Mouse (Mus musculus) spleen, embryonic (tissue): ENCODE data around the gene Asic2.

ENCODE experiments used
- CTCF ChIA-PET: fragments of 350-600 bp; sonication (Branson Sonifier 250); formaldehyde crosslinking; loops from one replicate; lab custom pipeline; 2022; lab: Charles Lee

The Asic2 gene

DNA sequence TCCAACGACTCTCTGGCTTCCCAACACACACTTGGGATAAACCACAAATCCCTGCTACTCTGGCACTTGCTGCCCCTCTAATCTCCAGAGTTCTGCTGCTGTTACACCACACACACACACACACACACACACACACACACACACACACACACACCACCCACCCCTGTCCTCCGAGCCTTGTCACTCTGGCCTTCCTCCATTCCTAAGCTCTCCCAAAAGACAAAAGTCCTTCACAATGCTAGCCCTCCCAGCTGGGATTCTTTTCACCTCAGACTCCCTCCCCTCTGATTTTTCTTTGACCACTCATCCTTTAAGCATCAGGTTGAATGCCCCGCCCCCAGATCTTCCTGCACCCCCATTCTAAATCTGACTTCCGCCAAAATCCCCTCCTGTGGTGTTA is 506.5 kb downstream of the Asic2 start:
- CTCF ChIA-PET = no interaction called here

DNA sequence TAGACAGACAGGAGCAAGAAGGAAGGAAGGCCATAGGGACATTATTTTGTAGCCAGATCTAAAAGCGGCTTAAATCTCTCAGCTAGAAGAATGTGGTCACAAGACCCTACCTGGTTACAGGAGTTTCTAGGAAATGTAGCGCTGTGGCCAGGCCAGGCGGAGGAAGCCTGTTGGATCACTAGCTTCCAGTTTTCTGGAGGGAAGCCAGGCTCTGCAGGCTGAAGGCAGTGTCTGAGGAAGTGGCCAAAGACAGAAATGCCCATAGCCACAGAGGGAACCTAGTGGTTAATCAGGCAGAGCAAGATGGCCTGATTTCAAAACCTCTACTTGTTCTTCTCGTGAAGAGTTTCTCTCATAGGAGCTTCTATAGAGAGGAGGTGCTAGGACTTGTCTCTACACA is 513.3 kb downstream of the Asic2 start:
- CTCF ChIA-PET = no interaction called here

DNA sequence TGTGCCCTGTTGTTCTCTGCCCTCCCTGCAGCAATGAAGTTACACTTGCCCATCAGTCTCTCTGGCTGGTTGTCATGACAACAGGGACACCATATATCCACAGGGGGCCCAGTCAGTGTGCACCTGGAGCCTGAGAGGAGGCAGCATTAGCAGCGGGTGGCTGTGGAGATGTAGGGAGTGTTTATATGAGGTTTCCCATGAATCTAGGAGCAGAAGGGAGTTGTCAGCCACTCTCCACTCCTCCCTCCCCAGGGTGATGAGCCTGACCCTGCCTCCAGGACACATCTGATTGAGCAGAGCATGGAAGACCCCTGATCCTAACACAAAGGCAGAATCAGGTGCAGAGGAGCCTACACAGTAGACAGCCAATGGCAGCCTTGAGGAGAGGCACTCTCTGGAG is 514.1 kb downstream of the Asic2 start:
- CTCF ChIA-PET = no interaction called here

DNA sequence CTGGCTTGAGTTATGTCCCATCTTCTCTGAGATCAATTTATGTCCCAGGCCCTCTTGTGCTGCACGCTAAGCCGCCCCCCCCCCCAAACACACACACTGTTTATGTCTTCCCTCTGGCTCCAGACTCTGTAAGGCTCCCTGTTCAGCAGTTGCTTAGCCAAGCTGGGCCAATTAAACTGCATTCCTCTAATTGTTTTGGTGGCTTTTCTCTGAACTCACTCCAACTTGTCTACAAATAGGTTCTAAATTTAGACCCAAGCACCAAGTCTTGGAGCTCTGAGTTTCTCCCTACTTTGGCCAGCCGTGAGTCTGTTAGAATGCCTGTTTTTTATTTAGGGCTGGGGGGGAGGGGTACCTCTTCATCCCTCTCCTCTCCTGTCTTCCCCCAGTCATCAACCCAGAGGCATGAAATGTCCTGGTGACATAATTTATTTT is 519.0 kb downstream of the Asic2 start:
- CTCF ChIA-PET = no interaction called here

DNA sequence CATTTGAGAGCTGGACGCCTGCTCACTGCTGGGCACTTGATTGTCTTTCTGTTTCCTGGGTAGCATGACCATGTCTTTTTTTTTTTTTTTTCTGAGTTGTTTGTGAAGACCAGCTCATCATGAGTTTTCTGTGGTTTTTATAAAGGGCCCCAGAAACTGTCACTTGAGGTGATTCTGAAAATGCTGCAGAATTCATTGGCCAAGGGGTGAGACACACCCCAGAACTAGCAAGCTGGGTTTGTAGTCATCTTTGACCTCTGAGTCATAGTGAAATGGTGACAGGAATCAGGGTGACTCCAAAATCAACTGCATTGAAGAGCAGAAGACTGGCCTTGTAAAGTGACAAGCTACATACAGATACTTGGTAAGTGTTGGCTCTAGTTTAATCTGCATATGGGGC is 521.9 kb downstream of the Asic2 start:
- CTCF ChIA-PET = no interaction called here

DNA sequence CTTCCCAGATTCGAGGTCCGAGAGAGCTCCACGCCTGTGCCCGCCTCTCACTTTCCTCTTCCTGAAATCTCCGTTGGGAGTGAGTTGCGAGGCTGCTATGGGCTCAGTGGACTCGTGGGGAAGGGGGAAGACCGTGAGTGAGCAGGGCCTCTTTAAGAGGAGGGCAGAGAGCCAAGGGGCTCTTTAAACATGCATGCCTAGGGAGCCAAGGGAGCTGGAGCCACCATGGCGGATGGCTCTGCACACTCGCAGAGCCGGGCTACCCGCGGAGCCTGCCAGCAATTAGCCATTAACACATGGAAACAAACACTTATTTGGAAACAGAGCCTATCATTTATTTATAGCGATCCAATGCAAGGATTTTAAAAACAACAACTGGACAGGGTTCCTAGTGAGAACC is 541.4 kb downstream of the Asic2 start:
- CTCF ChIA-PET = no interaction called here

DNA sequence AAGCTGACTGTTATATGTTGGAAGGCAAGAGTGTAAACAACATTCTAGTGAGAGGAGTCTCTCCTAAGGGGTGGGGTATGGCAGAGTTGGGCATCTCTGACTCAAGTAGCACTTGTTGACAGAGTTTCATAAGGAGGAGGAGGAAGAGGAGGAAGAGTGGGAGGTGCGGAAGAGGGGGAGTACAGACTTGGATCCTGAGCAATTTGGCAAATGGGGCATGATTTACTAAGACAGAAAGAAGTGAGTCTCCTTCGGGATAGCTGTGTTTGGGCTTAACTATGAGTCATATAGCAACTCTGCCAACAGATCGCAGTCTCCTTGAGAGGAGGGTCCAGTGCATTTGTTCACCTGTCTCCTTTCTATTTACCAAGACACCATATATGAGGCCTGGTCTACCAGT is 549.1 kb downstream of the Asic2 start:
- CTCF ChIA-PET = no interaction called here

DNA sequence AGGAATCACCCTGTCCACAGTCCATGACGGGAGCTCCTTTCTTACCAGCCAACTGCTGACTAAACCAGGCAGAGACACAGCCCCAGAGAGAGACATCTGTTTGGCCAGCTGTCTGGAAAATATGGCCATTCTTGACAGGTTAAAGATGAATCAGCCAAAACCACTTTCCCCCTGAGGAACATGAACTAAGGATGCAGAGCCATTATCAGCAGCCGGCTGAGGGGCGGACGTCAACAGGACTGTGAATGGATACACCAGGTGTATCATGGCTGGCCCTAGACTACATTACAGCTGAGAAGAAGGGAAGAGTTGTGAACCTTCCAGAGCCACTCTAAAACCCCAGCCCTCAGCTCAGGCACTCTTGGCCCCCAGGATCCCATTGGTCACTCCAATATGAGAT is 550.2 kb downstream of the Asic2 start:
- CTCF ChIA-PET = no interaction called here

DNA sequence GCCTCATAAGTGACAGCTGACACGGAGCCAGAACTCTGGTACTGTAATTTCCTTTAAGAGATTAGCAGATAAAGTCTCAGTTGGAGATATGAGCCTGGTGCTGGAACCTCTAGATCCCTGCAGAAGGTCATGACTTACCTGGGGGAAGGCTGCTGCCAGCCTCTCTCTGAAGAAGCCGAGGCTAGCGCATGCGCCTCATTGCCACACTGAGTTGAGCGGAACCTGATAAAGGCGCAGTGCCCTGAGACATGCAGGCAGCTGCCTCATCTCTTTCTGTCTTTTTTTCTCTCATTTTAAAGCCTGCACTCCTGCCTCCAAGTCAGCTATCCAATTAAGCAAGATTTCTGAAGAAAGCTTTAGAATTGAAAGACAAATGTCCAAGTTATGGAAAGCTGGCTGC is 551.9 kb downstream of the Asic2 start:
- CTCF ChIA-PET = no interaction called here

DNA sequence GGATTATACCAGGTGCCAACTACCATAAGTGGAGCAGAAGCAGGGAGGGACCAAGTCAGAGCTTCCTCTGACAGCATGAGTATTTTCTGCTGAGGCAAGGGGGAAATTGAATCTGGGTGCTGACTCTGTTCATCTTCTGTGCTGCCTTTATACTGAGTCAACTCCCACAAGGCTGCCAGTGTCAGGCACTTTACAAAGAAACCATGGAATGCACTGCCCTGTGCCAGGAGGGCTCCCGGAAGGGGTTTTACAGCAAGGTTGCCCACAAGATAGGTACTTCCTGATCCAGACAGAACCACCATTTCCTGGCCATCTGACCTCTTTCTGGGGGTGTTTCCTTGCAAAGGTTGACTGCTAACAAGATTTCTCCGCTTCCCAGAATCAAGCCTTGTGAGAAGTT is 553.7 kb downstream of the Asic2 start:
- CTCF ChIA-PET = no interaction called here

DNA sequence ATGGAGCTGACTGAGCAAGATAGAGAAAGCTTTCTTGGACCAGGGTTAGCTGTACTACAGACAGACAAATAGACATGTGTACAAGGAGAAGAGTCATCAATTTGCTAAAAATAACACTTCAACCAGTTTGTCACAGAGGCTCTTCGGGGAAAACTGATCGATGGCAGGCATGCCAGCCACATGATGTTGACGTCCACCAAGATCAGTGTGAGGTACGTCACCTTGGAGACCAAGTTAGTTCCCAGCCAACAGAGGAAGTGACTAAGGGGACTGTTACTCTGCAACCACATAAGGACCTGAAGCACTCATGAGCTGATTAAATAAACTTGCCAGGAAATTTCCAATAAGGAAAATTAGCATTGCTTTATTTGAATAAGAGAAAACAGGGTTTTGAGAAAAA is 557.0 kb downstream of the Asic2 start:
- CTCF ChIA-PET = no interaction called here

DNA sequence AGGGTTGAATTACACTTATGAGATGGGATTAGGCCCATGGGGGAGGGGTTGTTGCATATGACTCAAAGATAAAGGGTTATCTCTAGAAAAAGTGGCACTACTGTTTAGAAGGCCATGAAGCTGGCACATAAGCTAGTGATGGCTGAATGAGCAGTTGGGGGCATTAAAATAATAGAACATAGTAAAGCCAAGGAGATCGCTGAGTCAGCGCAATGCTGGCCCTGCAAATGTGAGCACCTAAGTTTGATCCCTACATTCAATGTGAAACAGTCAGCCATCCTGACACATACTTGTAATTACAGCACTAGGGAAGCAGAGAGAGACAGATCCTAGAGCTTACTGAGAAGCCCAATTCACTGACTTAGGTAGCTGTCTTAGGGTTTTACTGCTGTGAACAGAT is 562.3 kb downstream of the Asic2 start:
- CTCF ChIA-PET = no interaction called here

DNA sequence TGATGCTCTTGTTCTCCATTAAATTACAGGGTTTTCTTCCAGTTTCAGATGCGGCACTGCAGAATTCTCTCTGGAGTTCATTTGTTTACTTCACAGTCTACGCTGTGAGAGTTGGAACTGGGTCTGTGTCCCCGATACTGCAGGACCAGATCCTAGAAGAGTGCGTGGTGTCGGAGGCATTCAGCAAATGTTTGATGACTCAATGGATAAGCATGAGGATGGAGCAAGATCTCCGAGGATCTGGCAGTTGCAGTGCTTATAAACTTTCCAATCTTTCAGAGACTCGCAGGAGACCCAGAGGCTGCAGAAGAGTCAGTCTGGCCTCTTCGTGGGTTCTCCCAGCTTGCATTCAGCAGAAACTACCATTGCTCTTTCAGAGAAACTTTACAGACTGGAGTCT is 566.0 kb downstream of the Asic2 start:
- CTCF ChIA-PET = no interaction called here

DNA sequence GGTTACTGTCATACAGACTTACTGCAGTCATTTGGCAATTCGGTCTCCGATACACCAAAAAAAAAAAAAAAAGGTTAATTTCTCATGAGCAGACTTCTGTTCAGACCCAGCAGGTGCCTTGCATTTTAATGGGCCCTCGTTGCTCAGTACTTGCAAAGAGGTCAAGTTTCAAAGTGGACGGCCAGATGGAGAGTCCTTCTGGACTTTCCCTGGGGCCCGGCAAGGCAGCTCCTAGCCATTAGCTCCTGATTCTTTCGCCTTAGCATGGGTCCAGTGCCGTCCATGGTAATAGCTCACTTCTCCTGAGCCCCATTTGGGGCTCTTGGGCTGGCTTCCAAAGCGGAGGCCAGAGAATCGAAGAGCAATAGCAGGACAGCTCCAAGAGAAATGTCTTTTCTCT is 575.4 kb downstream of the Asic2 start:
- CTCF ChIA-PET = no interaction called here

DNA sequence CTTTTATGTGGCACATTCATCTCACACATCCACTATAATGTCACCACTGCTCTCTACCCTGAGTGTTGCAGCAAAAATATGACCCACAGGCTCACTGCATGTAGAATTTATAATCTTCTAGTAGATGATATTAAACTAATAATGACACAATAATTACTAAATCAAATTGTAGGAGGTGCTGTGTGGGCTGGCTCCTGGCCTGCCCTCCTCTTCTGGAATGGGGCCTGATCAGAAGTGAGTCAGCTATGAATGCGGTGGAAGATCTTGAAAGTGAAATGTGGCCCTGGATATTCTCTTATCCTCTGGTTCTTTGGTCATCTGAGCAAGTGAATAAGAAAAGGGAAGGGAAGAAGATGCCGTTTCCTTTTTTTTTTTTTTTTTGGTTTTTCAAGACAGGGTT is 582.1 kb downstream of the Asic2 start:
- CTCF ChIA-PET = no interaction called here

DNA sequence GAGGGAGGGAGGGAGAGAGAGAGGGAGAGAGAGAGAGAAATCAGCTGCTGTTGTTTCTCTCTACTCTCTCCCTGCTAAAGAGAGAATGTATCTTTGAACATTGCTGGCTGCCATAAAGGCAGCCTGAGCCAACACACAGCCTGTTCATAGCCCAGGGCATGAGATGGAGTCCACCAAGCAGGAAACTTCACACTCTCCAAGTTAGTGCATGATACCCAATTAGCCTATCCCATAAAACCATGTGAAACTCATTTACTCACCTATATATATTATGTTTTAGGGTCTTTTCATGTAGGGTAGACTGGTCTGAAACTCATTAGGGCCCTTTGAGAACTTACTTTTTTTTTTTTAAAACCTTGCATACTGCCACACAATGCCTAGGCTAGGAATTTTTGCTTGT is 582.7 kb downstream of the Asic2 start:
- CTCF ChIA-PET = no interaction called here

DNA sequence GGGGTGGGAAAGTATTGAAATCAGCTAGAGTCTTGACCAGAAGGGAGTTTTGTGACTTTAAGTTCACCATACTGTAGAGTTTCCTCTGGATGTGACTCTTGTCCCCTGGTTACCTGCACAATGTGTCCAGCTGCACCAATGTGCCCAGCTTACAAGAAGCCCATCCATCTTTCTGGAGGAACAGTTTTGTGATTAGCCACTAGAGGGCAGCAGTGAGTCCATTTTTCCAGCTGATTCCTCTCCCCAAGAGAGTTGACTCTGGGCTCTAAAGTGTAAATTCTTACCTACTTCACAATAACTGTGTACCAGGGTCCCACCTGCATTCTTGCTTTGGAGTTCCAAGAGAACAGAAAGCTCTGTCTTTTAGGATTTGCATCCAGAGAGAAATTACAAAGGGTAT is 593.4 kb downstream of the Asic2 start:
- CTCF ChIA-PET = no interaction called here

DNA sequence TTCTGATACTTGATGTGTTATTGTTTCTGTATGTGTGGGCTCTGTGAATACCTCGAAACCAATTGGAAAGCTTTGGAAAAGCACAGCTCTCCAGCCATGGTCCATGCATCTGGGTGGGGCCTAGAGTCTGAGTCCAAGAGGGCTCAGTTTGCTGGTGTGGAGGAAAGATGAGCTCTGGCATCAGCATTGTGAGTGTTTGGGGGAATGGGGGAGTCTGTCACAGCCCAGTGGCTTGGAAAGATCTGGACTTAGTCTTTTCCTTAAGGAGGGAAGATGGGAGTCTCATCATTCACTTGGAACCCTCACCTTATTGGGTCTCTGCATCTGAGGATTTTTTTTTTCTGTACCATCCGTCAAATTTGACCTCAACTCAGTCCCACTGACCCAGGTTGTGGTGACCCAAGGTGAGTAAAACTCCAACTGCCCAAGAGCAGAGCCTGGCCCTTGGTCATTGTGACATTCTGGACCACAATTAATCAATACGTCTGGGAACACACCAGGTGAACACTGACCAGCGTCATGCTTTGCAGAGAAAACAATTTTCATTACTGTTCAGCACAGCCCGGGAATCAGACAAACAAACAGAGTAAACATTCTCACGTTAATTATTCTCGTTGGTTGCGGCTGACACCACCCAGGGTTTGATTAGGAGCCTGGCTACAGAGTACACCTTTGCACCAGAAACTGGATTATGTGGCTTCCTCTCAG is 594.1 kb downstream of the Asic2 start:
- CTCF ChIA-PET = no interaction called here

DNA sequence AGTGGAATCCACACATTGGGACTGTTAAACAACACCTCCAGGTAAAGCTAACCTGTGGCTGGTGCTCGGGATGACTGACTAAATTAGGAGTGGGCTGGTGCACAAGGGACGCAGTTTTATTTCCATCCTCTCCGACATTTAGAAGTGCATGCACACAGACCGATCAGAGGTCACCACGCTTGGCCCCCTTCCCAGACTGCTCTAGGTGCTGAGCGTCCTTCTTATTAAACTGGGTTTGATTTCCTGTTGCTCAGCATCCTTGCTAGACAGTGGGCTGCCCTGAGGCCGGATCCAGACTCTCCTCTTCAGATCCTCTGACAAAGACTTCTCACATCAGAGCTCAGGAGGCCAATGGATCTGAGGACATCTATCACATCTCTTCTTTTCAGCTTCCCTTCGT is 596.7 kb downstream of the Asic2 start:
- CTCF ChIA-PET = no interaction called here

DNA sequence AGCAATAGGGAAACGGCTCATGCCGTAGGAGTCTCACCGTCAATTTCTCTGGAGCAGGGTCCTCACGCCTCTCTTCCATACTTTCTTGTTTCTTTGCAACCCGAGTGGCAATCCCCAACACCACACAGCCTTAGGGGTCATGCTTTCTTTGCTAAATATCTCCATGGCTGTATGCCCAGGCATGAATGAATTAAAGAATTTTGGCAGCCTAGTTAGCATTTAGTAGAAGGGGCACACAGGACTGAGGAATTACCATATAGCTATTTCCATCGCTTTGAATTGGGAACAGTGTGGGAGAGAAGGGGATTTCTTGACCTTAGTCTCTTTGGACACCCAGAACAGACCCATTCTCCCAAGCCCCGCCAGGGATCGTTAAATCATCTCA is 597.8 kb downstream of the Asic2 start:
- CTCF ChIA-PET = no interaction called here

DNA sequence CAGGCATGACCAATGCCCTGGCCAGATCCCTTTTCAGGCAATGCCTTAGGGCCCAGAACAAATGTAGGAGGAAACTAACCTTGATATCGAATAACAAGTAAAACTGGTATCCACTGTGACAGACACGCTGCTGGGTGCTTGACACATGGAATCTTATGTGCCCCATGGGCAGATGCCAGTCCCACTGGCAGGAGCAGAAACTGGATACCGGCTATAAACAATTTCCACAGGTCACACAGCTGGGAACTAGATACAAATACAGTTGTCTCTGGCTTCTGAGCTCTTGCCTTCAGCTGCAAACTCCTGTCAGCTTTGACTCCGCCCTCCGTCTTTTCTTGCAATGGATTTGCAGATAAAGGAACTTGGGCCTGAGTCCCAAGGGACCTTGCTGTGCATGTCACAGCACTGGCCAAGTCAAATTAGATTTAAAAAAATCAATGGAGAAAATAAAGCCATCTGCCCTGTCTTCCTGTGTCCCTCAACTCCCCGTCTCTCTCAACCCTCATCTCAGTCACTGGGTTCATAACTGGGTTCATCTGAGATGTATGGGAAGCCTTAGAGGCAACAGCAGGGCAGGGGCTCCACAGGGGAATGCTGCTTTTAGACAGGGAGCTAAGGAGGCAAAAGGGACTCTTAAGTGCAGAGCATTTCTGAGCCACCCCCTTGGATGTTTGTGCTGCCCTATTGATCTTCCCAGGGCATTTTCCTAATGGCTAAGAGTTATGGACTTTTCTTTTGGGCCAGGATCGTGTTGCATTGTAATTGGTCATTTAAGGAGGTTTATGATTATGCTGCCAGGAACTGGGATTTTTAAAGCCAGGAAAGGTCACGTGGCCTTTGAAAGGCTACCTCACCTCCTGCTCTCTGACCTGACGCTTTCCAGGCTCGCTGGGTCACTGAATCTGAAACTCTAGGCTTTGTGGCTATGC is 598.5 kb downstream of the Asic2 start:
- CTCF ChIA-PET = no interaction called here

DNA sequence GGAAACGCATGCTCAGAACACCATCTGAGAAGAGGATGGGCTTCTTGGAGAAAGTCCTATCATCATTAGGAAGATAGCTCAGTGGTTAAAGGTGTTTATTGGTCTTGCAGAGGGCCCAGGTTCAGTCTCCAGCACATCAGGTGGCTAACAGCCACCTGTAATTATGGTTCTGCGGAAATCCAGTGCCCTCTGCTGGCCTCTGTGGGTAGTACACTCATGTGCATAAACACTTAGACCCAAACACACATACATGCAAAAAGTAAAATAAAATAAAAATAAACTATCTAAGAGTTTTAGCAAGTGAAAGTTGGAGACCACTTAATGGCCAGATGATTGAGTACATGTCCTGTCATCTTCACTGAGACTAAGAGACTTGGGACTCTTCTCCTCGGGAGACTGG is 603.8 kb downstream of the Asic2 start:
- CTCF ChIA-PET = no interaction called here

DNA sequence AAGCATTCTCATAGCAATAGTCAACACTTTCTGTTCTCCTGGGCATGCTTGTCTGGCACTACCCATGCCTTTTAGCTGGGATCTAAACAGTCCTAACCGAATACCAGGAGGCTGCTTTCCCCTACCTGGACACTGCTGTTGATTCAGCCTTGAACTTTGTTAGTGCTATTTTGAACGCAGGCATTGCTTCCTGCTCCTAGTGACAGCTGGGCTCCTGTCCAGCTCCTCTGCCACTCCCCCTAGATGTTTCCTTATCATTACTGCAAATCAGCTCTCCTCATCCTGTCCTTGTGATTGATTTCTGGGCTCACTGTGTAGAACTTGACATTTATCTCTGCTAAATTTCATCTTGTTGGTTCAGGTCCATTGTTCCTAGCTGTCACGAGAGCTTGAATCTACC is 605.8 kb downstream of the Asic2 start:
- CTCF ChIA-PET = no interaction called here
